Mouse (Mus musculus): ENCODE results near the gene Set.

Gene Set

DNA sequence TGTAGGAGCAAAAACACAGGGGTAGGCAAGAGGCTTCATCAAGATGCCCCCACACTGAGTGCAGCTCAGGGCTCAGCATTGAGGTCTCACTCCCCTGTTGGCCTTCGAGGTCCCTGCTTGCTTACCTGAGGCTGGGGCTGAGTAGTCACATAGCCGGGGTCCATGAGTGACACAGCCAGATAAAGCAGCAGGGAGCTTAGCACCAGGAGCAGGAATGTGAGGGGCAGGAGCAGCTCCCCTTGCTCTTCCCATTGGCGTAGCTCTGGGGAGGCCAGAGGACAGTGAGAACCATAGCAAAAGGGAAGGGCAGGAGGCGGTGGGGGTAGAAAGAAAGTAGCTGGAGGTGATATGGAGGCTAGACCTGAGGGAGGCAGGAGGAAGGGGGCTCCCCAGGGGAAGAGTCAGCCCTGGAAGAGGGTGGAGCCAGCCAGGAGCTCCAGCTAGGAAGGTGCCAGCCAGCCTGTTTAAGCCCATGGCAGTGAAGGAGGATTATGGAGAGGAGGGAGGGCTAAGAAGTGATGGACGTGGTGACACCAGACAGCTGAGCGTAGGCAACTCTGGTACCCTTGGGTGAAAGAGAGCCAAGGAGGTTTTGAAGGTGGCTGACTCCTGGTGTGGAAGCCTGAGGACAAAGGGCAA, 35.2 kb downstream of the Set start:
- DNase-seq (ENCODE audit: low read depth, low spot score), result no peak
- no peaks in the 10 kb centered on the region; the same call in 1 of the 2 replicates for H3K36me3 ChIP-seq (ENCODE audit: control insufficient read depth, insufficient read depth, low read length, poor library complexity, severe bottlenecking)
- H3K27me3 ChIP-seq (ENCODE audit: control insufficient read depth, insufficient read depth, low read length, poor library complexity, severe bottlenecking), result no peaks in the 10 kb centered on the region

DNA sequence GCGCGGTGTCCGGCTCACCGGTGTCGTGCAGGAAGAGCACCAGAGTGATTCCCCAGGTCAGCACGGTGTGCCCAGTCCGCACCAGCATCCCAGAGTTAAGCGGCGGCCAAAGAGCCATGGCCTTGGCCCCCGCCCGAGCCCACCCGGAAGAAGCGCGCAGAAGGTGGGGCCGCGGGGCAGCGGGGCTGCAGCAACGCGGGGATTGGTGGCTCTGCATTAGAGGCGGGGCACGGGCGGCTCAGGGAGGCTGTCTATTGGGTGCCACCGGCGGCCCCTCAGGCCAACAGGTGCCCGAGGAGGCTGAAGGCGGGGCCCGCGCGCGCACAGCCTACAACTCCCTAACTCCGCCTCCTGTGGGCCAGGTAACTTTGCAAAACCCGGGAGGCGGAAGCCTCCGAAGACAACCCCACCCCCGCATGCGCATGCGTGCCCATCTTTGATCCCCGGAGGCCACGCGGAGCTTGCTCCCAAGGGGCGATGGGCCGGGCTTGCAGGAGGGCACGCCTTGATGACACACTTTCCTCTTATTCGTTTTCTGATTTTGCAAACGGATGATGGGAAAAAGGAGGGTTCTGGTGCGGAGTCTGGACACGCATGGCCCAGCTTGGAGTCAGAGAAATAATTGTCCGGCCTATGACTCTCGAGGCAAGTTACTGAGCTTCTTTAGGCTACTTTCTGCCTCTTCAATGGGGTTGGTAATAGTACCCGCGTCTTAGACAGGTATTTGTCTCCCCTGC, 36.5 kb downstream of the Set start, which contains the start of gene Zdhhc12:
Gene Zdhhc12 (minus strand): TSS at position 178 of the 737 bp plus-strand sequence.
- DNase-seq (ENCODE audit: low read depth, low spot score), result peak; percentile 100
- no peaks in the 10 kb centered on the region; the same call in 1 of the 2 replicates for H3K36me3 ChIP-seq (ENCODE audit: control insufficient read depth, insufficient read depth, low read length, poor library complexity, severe bottlenecking)
- no peaks in the 10 kb centered on the region for H3K27me3 ChIP-seq (ENCODE audit: control insufficient read depth, insufficient read depth, low read length, poor library complexity, severe bottlenecking)

DNA sequence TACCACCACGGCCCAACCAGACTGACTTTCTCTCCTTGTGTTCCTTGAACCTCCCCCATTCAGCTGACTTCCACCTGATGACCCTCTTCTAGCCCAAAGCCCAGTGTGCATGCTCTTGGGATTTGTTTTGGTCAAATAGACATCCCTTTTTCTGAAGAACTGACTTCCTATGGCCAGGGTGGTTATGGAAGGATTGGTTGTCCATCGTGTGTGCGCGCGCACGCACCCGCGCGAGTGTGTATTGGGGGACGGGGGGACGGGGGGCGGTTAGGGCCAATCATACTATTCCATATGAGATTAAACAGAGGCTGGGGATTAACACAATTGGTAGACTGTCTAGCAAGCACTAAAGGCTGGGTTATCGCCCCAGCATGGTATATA, 37.0 kb downstream of the Set start:
- H3K36me3 ChIP-seq (ENCODE audit: control insufficient read depth, insufficient read depth, low read length, poor library complexity, severe bottlenecking), result no peaks in the 10 kb centered on the region; the same call in 1 of the 2 replicates
- H3K27me3 ChIP-seq (ENCODE audit: control insufficient read depth, insufficient read depth, low read length, poor library complexity, severe bottlenecking), result no peaks in the 10 kb centered on the region
- DNase-seq (ENCODE audit: low read depth, low spot score), result no peak

DNA sequence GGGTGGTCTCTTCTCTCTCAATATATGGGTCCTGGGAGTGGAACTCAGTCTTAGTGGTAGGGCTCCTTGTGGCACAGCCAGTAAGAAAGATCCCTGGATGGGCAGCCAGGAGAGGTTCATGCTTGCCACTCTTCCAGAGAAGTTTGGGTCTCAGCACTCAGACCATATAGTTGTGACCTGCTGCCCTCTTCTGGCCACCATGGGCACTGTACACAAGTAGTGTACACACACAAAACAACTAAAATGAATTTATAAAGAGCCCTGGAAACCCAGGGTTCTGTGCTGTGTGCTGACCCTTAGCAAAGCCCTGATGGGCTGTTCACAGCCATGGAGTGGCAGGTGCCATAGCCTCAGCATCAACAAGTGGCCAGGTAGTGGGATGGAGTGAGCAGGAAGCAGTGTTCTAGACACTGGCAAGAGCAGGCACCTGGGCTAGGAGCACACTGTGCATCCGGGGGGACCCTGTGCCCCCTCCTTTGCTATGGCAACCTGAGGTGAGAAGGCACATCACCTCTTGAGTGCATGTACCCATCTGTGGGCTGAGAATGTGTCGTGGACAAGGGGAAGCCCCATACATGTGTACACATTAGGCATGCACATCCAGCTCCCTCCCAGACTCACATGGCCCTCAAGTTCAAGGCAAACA, 38.8 kb downstream of the Set start:
- peak; percentile 81 for DNase-seq (ENCODE audit: low read depth, low spot score)
- H3K27me3 ChIP-seq (ENCODE audit: control insufficient read depth, insufficient read depth, low read length, poor library complexity, severe bottlenecking), result no peaks in the 10 kb centered on the region
- H3K36me3 ChIP-seq (ENCODE audit: control insufficient read depth, insufficient read depth, low read length, poor library complexity, severe bottlenecking), result no peaks in the 10 kb centered on the region

DNA sequence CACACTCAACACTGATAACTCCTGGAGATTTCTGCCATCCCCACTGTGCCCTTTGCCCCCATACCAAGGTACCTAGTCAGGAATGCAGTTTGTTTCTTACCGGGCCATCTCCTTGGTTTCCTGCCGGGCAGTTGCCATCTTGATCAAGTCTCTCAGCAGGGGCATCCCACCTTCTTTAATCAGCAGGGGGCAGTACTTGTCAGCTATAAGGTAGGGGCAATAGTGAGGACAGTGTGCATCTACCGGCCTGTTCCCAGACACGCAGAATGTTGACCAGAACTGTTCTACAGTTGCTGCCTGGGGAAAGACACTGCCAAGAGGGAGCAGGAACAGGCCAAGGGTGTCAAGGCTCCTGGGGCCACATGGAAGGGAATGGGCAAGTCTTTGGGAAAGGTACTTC, 43.0 kb downstream of the Set start:
- peak; percentile 30 for DNase-seq (ENCODE audit: low read depth, low spot score)
- no peaks in the 10 kb centered on the region; the same call in 1 of the 2 replicates for H3K36me3 ChIP-seq (ENCODE audit: control insufficient read depth, insufficient read depth, low read length, poor library complexity, severe bottlenecking)
- H3K27me3 ChIP-seq (ENCODE audit: control insufficient read depth, insufficient read depth, low read length, poor library complexity, severe bottlenecking), result no peaks in the 10 kb centered on the region

DNA sequence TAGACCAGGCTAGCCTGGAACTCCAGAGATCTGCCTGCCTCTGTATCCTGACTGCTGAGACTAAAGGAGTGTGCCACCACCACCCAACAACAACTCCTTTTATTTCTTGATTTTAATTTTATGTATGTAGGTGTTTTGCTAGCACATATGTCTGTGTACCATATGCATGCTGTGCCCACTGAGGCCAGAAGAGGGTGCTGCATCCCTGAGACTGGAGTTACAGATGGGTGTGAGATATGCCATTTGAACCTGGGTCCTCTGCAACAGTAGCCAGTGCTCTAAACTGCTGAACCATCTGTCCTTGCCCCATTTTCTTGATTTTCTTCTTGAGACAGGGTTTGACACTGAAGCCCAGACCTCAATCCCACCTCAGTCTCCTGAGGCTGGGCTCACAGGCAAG, 49.2 kb downstream of the Set start:
- peaks cover 7% of the 10 kb centered on the region for H3K36me3 ChIP-seq (ENCODE audit: control insufficient read depth, insufficient read depth, low read length, poor library complexity, severe bottlenecking)
- H3K27me3 ChIP-seq (ENCODE audit: control insufficient read depth, insufficient read depth, low read length, poor library complexity, severe bottlenecking), result no peaks in the 10 kb centered on the region
- peak; percentile 79 for DNase-seq (ENCODE audit: low read depth, low spot score)

DNA sequence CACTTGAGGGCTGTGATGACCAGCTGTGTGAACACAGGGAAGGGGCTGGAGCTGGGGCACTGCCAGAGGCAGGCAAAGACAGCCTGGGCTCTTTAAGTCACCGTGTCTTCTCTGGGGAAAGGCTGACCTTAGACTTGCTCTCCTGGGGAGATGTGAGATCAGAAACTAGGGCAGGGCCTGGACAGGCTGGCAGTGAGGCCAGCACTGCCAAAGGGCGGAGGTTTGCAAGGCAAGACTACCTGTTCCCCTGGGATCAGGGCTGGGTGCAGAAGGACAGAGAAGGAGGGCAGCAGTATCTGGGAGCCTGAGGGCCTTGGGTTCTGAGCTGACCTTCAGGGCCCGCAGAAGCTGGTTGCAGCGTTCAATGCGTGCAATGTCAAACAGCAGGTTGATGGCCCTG, 50.5 kb downstream of the Set start:
- DNase-seq (ENCODE audit: low read depth, low spot score), result no peak
- Histone ChIP-seq H3K27me3 (ENCODE audit: control insufficient read depth, insufficient read depth, low read length, poor library complexity, severe bottlenecking) (no peaks in the 10 kb centered on the region), H3K36me3 (ENCODE audit: control insufficient read depth, insufficient read depth, low read length, poor library complexity, severe bottlenecking) (peaks cover 7% of the 10 kb centered on the region)

DNA sequence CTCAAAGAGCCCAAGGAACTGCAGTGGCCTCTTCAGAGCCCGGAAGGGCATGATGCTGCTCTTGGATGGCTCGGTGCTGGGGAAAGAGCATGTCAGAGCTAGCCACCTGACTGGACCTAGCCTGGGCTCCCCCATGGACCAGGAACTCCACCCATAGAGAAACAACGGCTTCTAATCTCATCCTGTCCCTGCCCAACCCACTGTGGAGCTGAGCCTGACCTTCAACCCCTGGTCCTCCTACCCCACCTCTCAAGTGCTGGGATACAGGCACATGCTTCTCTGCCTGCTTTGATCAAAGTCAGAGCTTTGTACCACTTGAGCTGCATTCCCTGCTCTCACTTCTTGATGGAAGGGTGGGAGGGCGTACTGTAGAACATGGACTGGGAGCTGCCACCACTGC, 51.1 kb downstream of the Set start:
- Histone ChIP-seq H3K36me3 (ENCODE audit: control insufficient read depth, insufficient read depth, low read length, poor library complexity, severe bottlenecking) (peaks cover 7% of the 10 kb centered on the region), H3K27me3 (ENCODE audit: control insufficient read depth, insufficient read depth, low read length, poor library complexity, severe bottlenecking) (no peaks in the 10 kb centered on the region)
- no peak for DNase-seq (ENCODE audit: low read depth, low spot score)

DNA sequence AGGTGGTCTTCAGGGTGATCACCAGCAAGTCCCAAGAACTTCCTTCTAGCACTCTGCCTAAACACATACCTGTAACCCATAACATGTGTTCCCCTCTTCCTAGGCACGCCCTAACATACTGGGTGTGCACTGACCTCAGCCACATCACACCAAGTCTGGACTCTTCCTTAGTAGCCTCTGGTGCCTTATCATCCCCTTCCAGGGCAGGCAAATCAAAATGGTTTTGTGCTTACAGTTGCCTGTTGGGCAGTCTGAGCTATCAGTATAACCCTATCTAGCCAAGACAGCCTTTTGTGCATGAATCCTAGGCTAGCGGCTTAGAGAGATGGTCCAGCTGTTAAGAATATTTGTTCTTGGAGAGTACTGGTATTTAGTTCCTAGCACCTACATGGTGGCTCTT, 54.3 kb downstream of the Set start:
- no peak for DNase-seq (ENCODE audit: low read depth, low spot score)
- Histone ChIP-seq H3K36me3 (ENCODE audit: control insufficient read depth, insufficient read depth, low read length, poor library complexity, severe bottlenecking) (peaks cover 7% of the 10 kb centered on the region), H3K27me3 (ENCODE audit: control insufficient read depth, insufficient read depth, low read length, poor library complexity, severe bottlenecking) (no peaks in the 10 kb centered on the region)

DNA sequence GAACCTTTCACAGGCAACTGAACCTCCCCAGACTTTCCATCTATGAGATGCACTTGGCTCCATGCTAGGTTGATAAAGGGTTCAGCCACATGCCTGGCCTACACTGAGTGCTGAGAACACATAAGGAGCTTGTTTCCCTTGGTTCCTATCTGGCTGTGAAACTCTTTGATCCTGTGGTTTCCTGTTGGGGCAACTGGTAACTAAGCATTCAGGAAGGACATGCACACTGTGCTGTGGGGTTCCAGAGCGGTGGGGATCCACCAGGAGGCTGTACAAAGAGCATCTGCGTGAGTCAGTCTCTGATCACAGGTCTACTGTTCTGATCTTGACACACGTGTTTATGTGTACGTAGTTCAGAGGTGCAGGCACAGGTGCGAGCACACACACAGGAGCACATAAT, 55.4 kb downstream of the Set start:
- no peak for DNase-seq (ENCODE audit: low read depth, low spot score)
- H3K36me3 ChIP-seq (ENCODE audit: control insufficient read depth, insufficient read depth, low read length, poor library complexity, severe bottlenecking), result peaks cover 5% of the 10 kb centered on the region
- no peaks in the 10 kb centered on the region for H3K27me3 ChIP-seq (ENCODE audit: control insufficient read depth, insufficient read depth, low read length, poor library complexity, severe bottlenecking)

DNA sequence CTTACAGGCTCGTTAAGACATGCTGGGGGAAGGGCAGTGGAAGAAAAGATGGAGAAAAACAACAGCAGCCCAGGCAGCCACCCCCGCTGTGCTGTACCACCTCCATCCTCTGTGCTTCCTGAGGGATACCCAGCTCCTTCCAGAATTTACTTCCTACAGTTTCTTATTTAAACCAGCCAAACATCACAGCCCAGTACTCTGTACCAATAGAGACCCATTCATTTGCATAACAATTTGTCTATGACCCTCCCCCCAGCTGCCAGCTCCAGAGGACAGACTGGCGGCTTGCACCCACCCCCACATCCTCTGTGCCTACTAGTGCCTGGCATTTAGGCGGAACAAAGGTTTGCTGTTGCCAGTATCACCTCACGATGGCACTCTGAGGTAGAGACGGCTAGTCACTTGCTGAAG, 62.5 kb downstream of the Set start:
- DNase-seq (ENCODE audit: low read depth, low spot score), result peak; percentile 85
- Histone ChIP-seq H3K27me3 (ENCODE audit: control insufficient read depth, insufficient read depth, low read length, poor library complexity, severe bottlenecking) (no peaks in the 10 kb centered on the region), H3K36me3 (ENCODE audit: control insufficient read depth, insufficient read depth, low read length, poor library complexity, severe bottlenecking) (no peaks in the 10 kb centered on the region)

DNA sequence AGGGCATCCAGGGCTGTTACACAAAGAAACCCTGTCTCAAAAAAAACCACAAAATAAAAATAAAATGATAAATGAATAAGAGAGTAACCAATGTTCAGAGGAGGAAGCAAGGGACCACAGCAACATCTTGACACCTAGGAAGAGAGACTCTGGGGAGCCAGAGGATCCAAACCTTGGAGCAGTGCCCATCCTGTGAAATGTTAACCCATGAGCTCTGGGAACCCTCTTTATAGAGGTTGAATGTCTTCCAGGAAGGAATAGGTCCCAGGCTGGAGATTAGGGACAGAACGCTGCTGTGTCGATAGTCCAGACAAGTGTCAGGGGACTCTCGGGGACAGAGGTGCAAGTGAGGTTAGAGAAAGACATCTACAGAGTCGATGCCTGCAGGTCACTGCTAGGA, 63.1 kb downstream of the Set start:
- DNase-seq (ENCODE audit: low read depth, low spot score), result no peak
- Histone ChIP-seq H3K27me3 (ENCODE audit: control insufficient read depth, insufficient read depth, low read length, poor library complexity, severe bottlenecking) (no peaks in the 10 kb centered on the region; the same call in 1 of the 2 replicates), H3K36me3 (ENCODE audit: control insufficient read depth, insufficient read depth, low read length, poor library complexity, severe bottlenecking) (no peaks in the 10 kb centered on the region)

Measured in splenic B cell, adult 2 months (primary cell).